Mouse (Mus musculus) megakaryocyte, adult 5-6 weeks (primary cell): Measurements from ENCODE around the gene Pla2g2d. TPM values are rescaled to one million over a fixed set of nuclear protein-coding genes. Genes with fewer than 3 reads are reported as not detected.

Experiments
- ATAC-seq: 2 replicates; pipeline ENCODE4 v1.8.0; 2016; ENCODE audit warnings: mild to moderate bottlenecking, inconsistent platforms; ENCODE audit not compliant: poor library complexity, severe bottlenecking
- total RNA-seq, 2 experiments: library from RNA; stranded (forward) in 1 of 2; stranded (reverse) in 1 of 2; fragments of 153-499, 151-499 nt in 1 of 2; fragments of 221-1000, 200-1000 nt in 1 of 2; gene quantifications; 2 replicates each; pipeline versions ENCODE4 v1.2.3 to v1.2.4; 2015 to 2017

Gene Pla2g2d
- total RNA-seq, 2 experiments from 2014 or later, result not detected

- no peak for ATAC-seq
Measured at GRCm38 (mm10) chr4:138825751-138826567, 50.4 kb downstream of the Pla2g2d start.

GRCm38 (mm10) chr4:138827147-138827546, 51.6 kb downstream of the Pla2g2d start:
- no peak for ATAC-seq

Other genes starting within 250 kb of the Pla2g2d start
- not detected in 2 replicates for gene Vwa5b1, start 139.9 kb upstream of the Pla2g2d start, total RNA-seq (2015)
- gene Vwa5b1, start 139.9 kb upstream of the Pla2g2d start, total RNA-seq (2017), result not detected in 2 replicates
- gene Pla2g2c, start 50.9 kb upstream of the Pla2g2d start, total RNA-seq (2015), result not detected in 2 replicates
- gene Pla2g2c, start 50.9 kb upstream of the Pla2g2d start, total RNA-seq (2017), result not detected in 2 replicates
- not detected in 2 replicates for gene Ubxn10, start 38.6 kb upstream of the Pla2g2d start, total RNA-seq (2015)
- not detected in 2 replicates for gene Ubxn10, start 38.6 kb upstream of the Pla2g2d start, total RNA-seq (2017)
- gene Pla2g2f, start 18.1 kb upstream of the Pla2g2d start, total RNA-seq (2015), result not detected in 2 replicates
- not detected in 2 replicates for gene Pla2g2f, start 18.1 kb upstream of the Pla2g2d start, total RNA-seq (2017)
- gene Pla2g5, start 87.7 kb downstream of the Pla2g2d start, total RNA-seq (2015), result not detected in 2 replicates
- gene Pla2g5, start 87.7 kb downstream of the Pla2g2d start, total RNA-seq (2017), result not detected in 2 replicates
- not detected in 2 replicates for gene Gm13030, start 98.2 kb downstream of the Pla2g2d start, total RNA-seq (2015)
- gene Gm13030, start 98.2 kb downstream of the Pla2g2d start, total RNA-seq (2017), result not detected in 2 replicates
- not detected in 2 replicates for gene Pla2g2e, start 102.2 kb downstream of the Pla2g2d start, total RNA-seq (2015)
- gene Pla2g2e, start 102.2 kb downstream of the Pla2g2d start, total RNA-seq (2017), result not detected in 2 replicates
- gene Otud3, start 138.2 kb downstream of the Pla2g2d start, total RNA-seq (2015), result 3.3 TPM in 2 replicates
- gene Otud3, start 138.2 kb downstream of the Pla2g2d start, total RNA-seq (2017), result 9.5 TPM in 2 replicates
- not detected in 2 replicates for gene Rnf186, start 191.4 kb downstream of the Pla2g2d start, total RNA-seq (2015)
- gene Rnf186, start 191.4 kb downstream of the Pla2g2d start, total RNA-seq (2017), result not detected in 2 replicates
- 5.2 and 7.0 TPM in 2 replicates for gene Tmco4, start 197.2 kb downstream of the Pla2g2d start, total RNA-seq (2015)
- gene Tmco4, start 197.2 kb downstream of the Pla2g2d start, total RNA-seq (2017), result 17.6 TPM in 2 replicates